Mouse (Mus musculus) central nervous system, embryonic 14 days (tissue): ENCODE measurements around the gene Gm20521. TPM values are rescaled to one million over a fixed set of nuclear protein-coding genes. Genes with fewer than 3 reads are reported as not detected.

Experiments
- polyA plus RNA-seq: library from polyadenylated mRNA; depleted of rRNA; stranded (reverse); fragments of >200 nt; gene quantifications from 2 replicates; pipeline ENCODE4 v1.2.3, GENCODE M21; 2012; rRNA removed

Gm20521 gene
- 0.39 and 0.41 TPM in 2 replicates for polyA plus RNA-seq

GRCm38 (mm10) chr14:54883154-54884021 lies at the start of gene Gm20521, which contains the start of gene Bcl2l2:
Gm20521 (plus strand) TSS chr14:54883441.
Bcl2l2 (plus strand) TSS chr14:54883377.

GRCm38 (mm10) chr14:54870861-54871260 lies 12.4 kb upstream of the Gm20521 start, which contains the start of gene Homez:
Homez (minus strand) TSS chr14:54870961.

GRCm38 (mm10) chr14:54877048-54877715 lies 6.1 kb upstream of the Gm20521 start, which contains the start of gene Ppp1r3e:
Ppp1r3e (minus strand) TSS chr14:54877550.

GRCm38 (mm10) chr14:54892200-54892599 lies 9.0 kb downstream of the Gm20521 start, which contains the start of gene Pabpn1:
Pabpn1 (plus strand) TSS chr14:54892500.

GRCm38 (mm10) chr14:54912886-54913285 lies 29.6 kb downstream of the Gm20521 start, which contains the start of gene Slc22a17:
Slc22a17 (minus strand) TSS chr14:54913132.

GRCm38 (mm10) chr14:54925349-54926342 lies 42.4 kb downstream of the Gm20521 start, which contains the start of gene Efs:
Efs (minus strand) TSS chr14:54926126.

GRCm38 (mm10) chr14:54932645-54933150 lies 49.5 kb downstream of the Gm20521 start, which contains the start of gene Il25:
Il25 (plus strand) TSS chr14:54932695.

GRCm38 (mm10) chr14:54935904-54936830 lies 52.9 kb downstream of the Gm20521 start, which contains the start of gene Cmtm5:
Cmtm5 (plus strand) TSS chr14:54936261.

Other genes starting within 250 kb of the Gm20521 start
- not detected in 2 replicates for gene Gm17606, start 242.5 kb upstream of the Gm20521 start, polyA plus RNA-seq
- 58.5 and 72.3 TPM in 2 replicates for gene Cdh24, start 242.1 kb upstream of the Gm20521 start, polyA plus RNA-seq
- 70.3 and 72.1 TPM in 2 replicates for gene 1700123O20Rik, start 197.2 kb upstream of the Gm20521 start, polyA plus RNA-seq
- 356 and 358 TPM in 2 replicates for gene Acin1, start 196.5 kb upstream of the Gm20521 start, polyA plus RNA-seq
- 0.09 and 0.20 TPM in 2 replicates for gene Gm29776, start 184.6 kb upstream of the Gm20521 start, polyA plus RNA-seq
- 0.16 and 0.17 TPM in 2 replicates for gene Cebpe, start 171.3 kb upstream of the Gm20521 start, polyA plus RNA-seq
- 9.6 and 9.9 TPM in 2 replicates for gene Slc7a8, start 101.5 kb upstream of the Gm20521 start, polyA plus RNA-seq
- not detected in 2 replicates for gene Rnf212b, start 69.3 kb upstream of the Gm20521 start, polyA plus RNA-seq
- gene Homez, start 12.5 kb upstream of the Gm20521 start, polyA plus RNA-seq, result 8.5 and 9.0 TPM in 2 replicates
- 14.7 and 18.0 TPM in 2 replicates for gene Ppp1r3e, start 5.9 kb upstream of the Gm20521 start, polyA plus RNA-seq
- gene Bcl2l2, start 64 bp upstream of the Gm20521 start, polyA plus RNA-seq, result 47.4 and 48.0 TPM in 2 replicates
- gene Pabpn1, start 9.1 kb downstream of the Gm20521 start, polyA plus RNA-seq, result 736 and 777 TPM in 2 replicates
- 504 and 538 TPM in 2 replicates for gene Slc22a17, start 29.7 kb downstream of the Gm20521 start, polyA plus RNA-seq
- 33.6 and 38.5 TPM in 2 replicates for gene Efs, start 42.7 kb downstream of the Gm20521 start, polyA plus RNA-seq
- gene Il25, start 49.3 kb downstream of the Gm20521 start, polyA plus RNA-seq, result 0.35 and 0.47 TPM in 2 replicates
- 3.6 and 8.9 TPM in 2 replicates for gene Cmtm5, start 52.8 kb downstream of the Gm20521 start, polyA plus RNA-seq
- 0.21 and 0.36 TPM in 2 replicates for gene Myh6, start 83.5 kb downstream of the Gm20521 start, polyA plus RNA-seq
- gene Gm17428, start 93.5 kb downstream of the Gm20521 start, polyA plus RNA-seq, result not detected in 2 replicates
- 5.9 and 18.0 TPM in 2 replicates for gene Myh7, start 111.2 kb downstream of the Gm20521 start, polyA plus RNA-seq
- 56.3 and 58.2 TPM in 2 replicates for gene Ngdn, start 132.0 kb downstream of the Gm20521 start, polyA plus RNA-seq
- 16.4 and 19.1 TPM in 2 replicates for gene Zfhx2, start 208.9 kb downstream of the Gm20521 start, polyA plus RNA-seq
- gene Thtpa, start 211.3 kb downstream of the Gm20521 start, polyA plus RNA-seq, result 17.4 and 19.9 TPM in 2 replicates
- 15.2 and 17.0 TPM in 2 replicates for gene Ap1g2, start 223.2 kb downstream of the Gm20521 start, polyA plus RNA-seq
- 123 and 132 TPM in 2 replicates for gene Jph4, start 233.5 kb downstream of the Gm20521 start, polyA plus RNA-seq